Mouse (Mus musculus) cerebellum, postnatal 10 days (tissue): ENCODE data around the gene Tgm6.
A peak's percentile ranks its signal among the peaks of the same experiment; 100 is the strongest.

Experiments
- DNase-seq, 2 experiments: peaks; one replicate each; pipeline ENCODE4 v3.0.0; 2021; ENCODE audit warnings: mixed read lengths in 2 of 2

Gene Tgm6

GRCm38 (mm10) chr2:130112116-130112515 lies at the start of gene Tgm6:
Gene Tgm6 (plus strand): TSS chr2:130112416.
- no peak for DNase-seq

GRCm38 (mm10) chr2:130068228-130068627 lies 44.0 kb upstream of the Tgm6 start:
- DNase-seq, result peak; percentile 63 to 73

- DNase-seq, result no peak
These were observed 41.8 kb upstream of the Tgm6 start for GRCm38 (mm10) chr2:130070396-130070795.

GRCm38 (mm10) chr2:130112804-130113203 lies 588 bp downstream of the Tgm6 start:
- peak in 1 of 2 experiments; percentile 9 for DNase-seq

- no peak for DNase-seq
These were observed 1.2 kb downstream of the Tgm6 start for GRCm38 (mm10) chr2:130113379-130113778.

GRCm38 (mm10) chr2:130118649-130119048 lies 6.4 kb downstream of the Tgm6 start:
- no peak for DNase-seq

GRCm38 (mm10) chr2:130125279-130126059 lies 13.3 kb downstream of the Tgm6 start:
- no peak for DNase-seq

- DNase-seq, result no peak
These were observed 13.9 kb downstream of the Tgm6 start for GRCm38 (mm10) chr2:130126073-130126472.

- no peak for DNase-seq
These were observed 17.5 kb downstream of the Tgm6 start for GRCm38 (mm10) chr2:130129687-130130086.

GRCm38 (mm10) chr2:130143011-130143410 lies 30.8 kb downstream of the Tgm6 start:
- no peak for DNase-seq

- no peak for DNase-seq
These were observed 32.6 kb downstream of the Tgm6 start for GRCm38 (mm10) chr2:130144703-130145324.

- no peak for DNase-seq
These were observed 34.0 kb downstream of the Tgm6 start for GRCm38 (mm10) chr2:130146089-130146668.

GRCm38 (mm10) chr2:130155171-130155570 lies 43.0 kb downstream of the Tgm6 start:
- no peak for DNase-seq

- no peak for DNase-seq
These were observed 43.6 kb downstream of the Tgm6 start for GRCm38 (mm10) chr2:130155851-130156250.

- no peak for DNase-seq
These were observed 45.2 kb downstream of the Tgm6 start for GRCm38 (mm10) chr2:130157231-130158087.

- DNase-seq, result no peak
These were observed 45.8 kb downstream of the Tgm6 start for GRCm38 (mm10) chr2:130158088-130158437.

GRCm38 (mm10) chr2:130162701-130163100 lies 50.5 kb downstream of the Tgm6 start:
- DNase-seq, result no peak

GRCm38 (mm10) chr2:130166311-130167214 lies 54.3 kb downstream of the Tgm6 start:
- peak; percentile 83 to 86 for DNase-seq

GRCm38 (mm10) chr2:130167861-130168260 lies 55.6 kb downstream of the Tgm6 start:
- peak; percentile 81 to 84 for DNase-seq

GRCm38 (mm10) chr2:130171674-130172073 lies 59.5 kb downstream of the Tgm6 start:
- no peak for DNase-seq

GRCm38 (mm10) chr2:130176820-130177219 lies 64.6 kb downstream of the Tgm6 start:
- peak in 1 of 2 experiments; percentile 19 for DNase-seq

GRCm38 (mm10) chr2:130178381-130178705 lies 66.1 kb downstream of the Tgm6 start:
- DNase-seq, result peak in 1 of 2 experiments; percentile 27
